Mouse (Mus musculus): ENCODE measurements around the gene Slfn5. TPM values are rescaled to one million over a fixed set of nuclear protein-coding genes. Genes with fewer than 3 reads are reported as not detected.
"Not testable (repeated sequence)": the region's sequence is repeated elsewhere in the genome, so short reads cannot be mapped to it uniquely, and the experiment has no call there.

Gene Slfn5
- polyA plus RNA-seq, 1 experiment from 2014 or later, result 1.3 TPM

DNA sequence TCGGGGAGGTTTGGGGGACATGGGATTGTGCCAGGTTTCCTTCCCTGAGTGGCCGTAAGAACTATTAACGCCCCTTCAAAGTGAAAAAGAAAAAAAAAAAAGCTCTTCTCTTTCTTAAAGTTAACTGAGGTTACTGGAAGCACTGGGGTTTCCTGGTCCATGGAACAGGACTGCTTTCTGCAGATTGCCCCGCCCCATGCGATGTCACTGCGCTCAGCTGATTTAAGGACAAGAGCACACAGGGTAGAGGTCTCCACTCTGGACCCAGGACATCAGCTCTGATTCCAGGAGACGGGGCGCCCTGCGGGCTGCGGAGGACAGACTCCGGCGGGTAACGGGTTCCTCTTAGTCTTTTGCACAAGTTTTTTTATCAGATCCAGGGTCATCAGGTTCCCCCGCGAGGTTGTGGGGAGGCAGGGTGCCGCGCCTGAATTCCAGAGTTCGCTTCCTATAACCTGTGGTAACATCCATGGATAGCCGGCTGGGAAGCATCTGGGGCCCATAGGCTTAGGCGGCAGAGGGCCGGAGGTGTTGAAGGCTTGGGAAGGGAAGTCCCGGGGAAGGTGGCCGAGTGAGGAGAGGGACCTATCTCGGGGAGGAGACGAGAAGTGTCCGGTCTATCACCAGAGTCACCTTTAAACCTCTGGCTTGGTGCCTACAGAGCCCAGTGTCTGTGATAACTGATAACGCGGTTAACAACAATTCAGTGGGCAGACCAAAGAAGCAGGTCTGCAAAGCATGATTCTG is 889 bp downstream of the Slfn5 start:
- H3K4me1 ChIP-seq, result 0 out of 2 replicates have a peak, but pooled peaks cover 3% of the 10 kb centered on the region
- H3K27ac ChIP-seq, result no peak overlapping the region
- WGBS, result 8% methylated on average over 28 of the region's 28 CpGs
- no peak overlapping the region for H3K9ac ChIP-seq
- H3K36me3 ChIP-seq, result no peaks in the 10 kb centered on the region
- no peaks in the 10 kb centered on the region for H3K9me3 ChIP-seq
- peak overlapping the region; percentile 27; the same call in 1 of the 2 replicates for H3K4me2 ChIP-seq (replicated peaks)
- H3K27me3 ChIP-seq, result peaks cover 59% of the 10 kb centered on the region
- no peak for ATAC-seq (ENCODE audit: insufficient number of reproducible peaks, insufficient read depth, low FRiP score, low TSS enrichment)
- H3K4me3 ChIP-seq, result 0 out of 2 replicates have a peak overlapping the region, but pooled peaks have one; percentile 13

GRCm38 (mm10) chr11:82952612-82953542 is 1.7 kb downstream of the Slfn5 start:
- no peak for ATAC-seq (ENCODE audit: insufficient number of reproducible peaks, insufficient read depth, low FRiP score, low TSS enrichment)
- H3K4me2 ChIP-seq (replicated peaks), result no peak overlapping the region
- no peak overlapping the region for H3K9ac ChIP-seq
- 0 out of 2 replicates have a peak, but pooled peaks cover 3% of the 10 kb centered on the region for H3K4me1 ChIP-seq
- no peak overlapping the region for H3K27ac ChIP-seq
- WGBS, result 61% methylated on average over 9 of the region's 9 CpGs
- peaks cover 59% of the 10 kb centered on the region for H3K27me3 ChIP-seq
- H3K9me3 ChIP-seq, result no peaks in the 10 kb centered on the region
- no peak overlapping the region for H3K4me3 ChIP-seq
- H3K36me3 ChIP-seq, result no peaks in the 10 kb centered on the region

- no peak for ATAC-seq (ENCODE audit: insufficient number of reproducible peaks, insufficient read depth, low FRiP score, low TSS enrichment)
- 75% methylated on average over 6 of the region's 6 CpGs for WGBS
- 0 out of 2 replicates have a peak, but pooled peaks cover 3% of the 10 kb centered on the region for H3K4me1 ChIP-seq
Observed at GRCm38 (mm10) chr11:82954631-82955030, 3.5 kb downstream of the Slfn5 start.

GRCm38 (mm10) chr11:82956925-82957324 is 5.8 kb downstream of the Slfn5 start:
- Histone ChIP-seq H3K4me3 (no peak overlapping the region), H3K27me3 (peaks cover 27% of the 10 kb centered on the region), H3K9ac (no peak overlapping the region), H3K4me2 (replicated peaks) (no peak overlapping the region), H3K27ac (no peak overlapping the region), H3K36me3 (no peaks in the 10 kb centered on the region), H3K9me3 (no peaks in the 10 kb centered on the region), H3K4me1 (0 out of 2 replicates have a peak, but pooled peaks cover 2% of the 10 kb centered on the region)
- no peak for ATAC-seq (ENCODE audit: insufficient number of reproducible peaks, insufficient read depth, low FRiP score, low TSS enrichment)
- 81% methylated on average over 10 of the region's 10 CpGs for WGBS

More at GRCm38 (mm10) chr11:82954631-82955030, 3.5 kb downstream of the Slfn5 start:
- Histone ChIP-seq H3K4me2 (replicated peaks) (no peak overlapping the region), H3K9ac (no peak overlapping the region), H3K36me3 (no peaks in the 10 kb centered on the region), H3K27me3 (peaks cover 49% of the 10 kb centered on the region), H3K4me3 (no peak overlapping the region), H3K27ac (no peak overlapping the region), H3K9me3 (no peaks in the 10 kb centered on the region)

DNA sequence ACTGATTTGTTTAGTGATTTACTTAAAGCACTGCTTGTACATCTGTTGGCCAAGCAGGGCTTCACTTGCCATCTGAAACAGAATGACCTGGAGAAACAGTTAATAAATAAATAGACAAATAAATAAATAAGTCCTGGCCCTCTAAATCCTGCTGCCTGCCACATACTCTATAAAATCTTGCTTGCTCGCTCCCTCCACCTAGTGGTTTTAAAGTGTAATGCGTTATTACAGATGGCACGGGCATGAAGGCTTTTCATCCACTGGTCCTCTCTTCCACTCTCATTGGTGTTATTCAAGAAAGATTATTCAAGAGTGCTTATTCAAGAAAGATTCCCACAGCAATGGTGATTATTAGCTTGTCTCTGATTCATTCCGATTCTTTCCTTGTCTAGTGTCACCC is 8.5 kb downstream of the Slfn5 start:
- WGBS, result 18% methylated on average over 4 of the region's 4 CpGs
- Histone ChIP-seq H3K4me2 (replicated peaks) (no peak overlapping the region), H3K9ac (no peak overlapping the region), H3K36me3 (no peaks in the 10 kb centered on the region), H3K27ac (no peak overlapping the region), H3K9me3 (no peaks in the 10 kb centered on the region), H3K27me3 (peaks cover 2% of the 10 kb centered on the region; the same call in 1 of the 2 replicates), H3K4me1 (no peaks in the 10 kb centered on the region), H3K4me3 (no peak overlapping the region)
- ATAC-seq (ENCODE audit: insufficient number of reproducible peaks, insufficient read depth, low FRiP score, low TSS enrichment), result no peak

DNA sequence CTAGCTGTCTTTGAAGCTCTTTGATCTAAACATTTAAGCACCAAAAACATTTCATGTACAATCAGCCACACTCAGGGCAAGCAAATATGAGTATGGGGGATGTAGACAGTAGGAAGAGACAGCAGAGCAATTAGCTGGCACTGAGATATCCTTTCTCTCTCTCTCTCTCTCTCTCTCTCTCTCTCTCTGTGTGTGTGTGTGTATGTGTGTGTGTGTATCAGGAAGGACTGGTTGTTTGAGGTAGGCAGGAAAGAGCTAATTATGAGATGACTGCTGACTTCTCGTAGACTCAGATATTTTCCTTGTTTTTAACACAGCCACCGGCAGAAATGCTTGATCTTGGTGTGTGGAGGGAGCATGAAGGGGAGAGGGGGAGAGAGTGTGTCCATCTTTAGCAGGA is 10.6 kb downstream of the Slfn5 start:
- Histone ChIP-seq H3K9me3 (no peaks in the 10 kb centered on the region), H3K9ac (no peak overlapping the region), H3K4me2 (replicated peaks) (no peak overlapping the region), H3K4me3 (no peak overlapping the region), H3K36me3 (no peaks in the 10 kb centered on the region), H3K27ac (no peak overlapping the region), H3K4me1 (no peaks in the 10 kb centered on the region), H3K27me3 (no peaks in the 10 kb centered on the region)
- no peak for ATAC-seq (ENCODE audit: insufficient number of reproducible peaks, insufficient read depth, low FRiP score, low TSS enrichment)
- WGBS, result 50% methylated on average over 2 of the region's 2 CpGs

- Histone ChIP-seq H3K4me2 (replicated peaks) (no peak overlapping the region), H3K36me3 (no peaks in the 10 kb centered on the region), H3K4me3 (no peak overlapping the region), H3K4me1 (no peaks in the 10 kb centered on the region), H3K27me3 (no peaks in the 10 kb centered on the region), H3K9ac (no peak overlapping the region), H3K27ac (no peak overlapping the region), H3K9me3 (no peaks in the 10 kb centered on the region)
- WGBS, result 84% methylated on average over 8 of the region's 8 CpGs
- ATAC-seq (ENCODE audit: insufficient number of reproducible peaks, insufficient read depth, low FRiP score, low TSS enrichment), result no peak
Observed at GRCm38 (mm10) chr11:82962215-82962614, 11.1 kb downstream of the Slfn5 start.

- Histone ChIP-seq H3K4me3 (peak overlapping the region; percentile 27), H3K27me3 (no peaks in the 10 kb centered on the region), H3K9ac (peak overlapping the region; percentile 11; the same call in 1 of the 2 replicates), H3K4me1 (no peaks in the 10 kb centered on the region; the same call in 1 of the 2 replicates), H3K36me3 (no peaks in the 10 kb centered on the region), H3K4me2 (replicated peaks) (peak overlapping the region; percentile 51), H3K27ac (no peak overlapping the region), H3K9me3 (no peaks in the 10 kb centered on the region)
- 8% methylated on average over 31 of the region's 31 CpGs for WGBS
- ATAC-seq (ENCODE audit: insufficient number of reproducible peaks, insufficient read depth, low FRiP score, low TSS enrichment), result no peak
Observed at GRCm38 (mm10) chr11:82970712-82971589, 19.8 kb downstream of the Slfn5 start.

DNA sequence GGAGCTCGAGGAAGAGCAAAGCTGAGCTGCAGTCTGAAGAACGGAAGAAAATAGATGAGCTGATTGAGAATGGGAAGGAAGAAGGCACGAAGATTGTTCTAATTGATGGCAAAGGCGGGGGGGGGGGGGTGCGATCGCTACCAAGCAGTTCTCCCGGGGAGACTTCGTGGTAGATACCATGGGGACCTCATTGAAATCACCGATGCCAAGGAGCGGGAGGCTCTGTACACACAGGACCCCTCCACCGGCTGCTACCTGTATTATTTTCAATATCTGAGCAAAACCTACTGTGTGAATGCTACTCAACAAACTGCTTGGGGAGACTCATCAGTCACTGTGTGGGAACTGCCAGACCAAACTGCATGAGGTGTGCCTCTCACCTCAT is 20.4 kb downstream of the Slfn5 start:
- H3K4me3 ChIP-seq, result 0 out of 2 replicates have a peak overlapping the region, but pooled peaks have one; percentile 27

GRCm38 (mm10) chr11:82973916-82974315 is 22.8 kb downstream of the Slfn5 start:
- Histone ChIP-seq H3K4me3 (no peak overlapping the region), H3K36me3 (no peaks in the 10 kb centered on the region), H3K27me3 (no peaks in the 10 kb centered on the region), H3K9ac (no peak overlapping the region), H3K4me2 (replicated peaks) (no peak overlapping the region), H3K9me3 (no peaks in the 10 kb centered on the region), H3K4me1 (no peaks in the 10 kb centered on the region; the same call in 1 of the 2 replicates), H3K27ac (no peak overlapping the region)
- ATAC-seq (ENCODE audit: insufficient number of reproducible peaks, insufficient read depth, low FRiP score, low TSS enrichment), result no peak
- WGBS, result 29% methylated on average over 5 of the region's 5 CpGs

More for the DNA sequence above, 20.4 kb downstream of the Slfn5 start:
- H3K27me3 ChIP-seq, result no peaks in the 10 kb centered on the region
- H3K4me2 ChIP-seq (replicated peaks), result peak overlapping the region; percentile 51
- peak overlapping the region; percentile 11; the same call in 1 of the 2 replicates for H3K9ac ChIP-seq
- no peak for ATAC-seq (ENCODE audit: insufficient number of reproducible peaks, insufficient read depth, low FRiP score, low TSS enrichment)
- no peaks in the 10 kb centered on the region for H3K36me3 ChIP-seq
- H3K4me1 ChIP-seq, result no peaks in the 10 kb centered on the region; the same call in 1 of the 2 replicates
- WGBS, result 67% methylated on average over 11 of the region's 11 CpGs
- H3K27ac ChIP-seq, result no peak overlapping the region
- H3K9me3 ChIP-seq, result no peaks in the 10 kb centered on the region

GRCm38 (mm10) chr11:82982409-82982808 is 31.3 kb downstream of the Slfn5 start:
- not testable (repeated sequence) for H3K4me3 ChIP-seq; H3K9me3 ChIP-seq; H3K27ac ChIP-seq; H3K27me3 ChIP-seq; H3K4me1 ChIP-seq; H3K9ac ChIP-seq; ATAC-seq (ENCODE audit: insufficient number of reproducible peaks, insufficient read depth, low FRiP score, low TSS enrichment); H3K4me2 ChIP-seq (replicated peaks)
- H3K36me3 ChIP-seq, result peaks cover 20% of the 10 kb centered on the region
- WGBS, result 92% methylated on average over 2 of the region's 2 CpGs
